Mouse (Mus musculus) MEL (cell line): ENCODE measurements around the gene 1700003F12Rik. TPM values are rescaled to one million over a fixed set of nuclear protein-coding genes. Genes with fewer than 3 reads are reported as not detected.
A peak's percentile ranks its signal among the peaks of the same experiment; 100 is the strongest.

Experiments used
- DNase-seq: peaks from one replicate; pipeline ENCODE4 v3.0.0; 2011; ENCODE audit warnings: low read depth, low spot score
- H3K27ac ChIP-seq: 2 replicates; pipeline ENCODE4 v1.5.1; 2012; ENCODE audit warnings: low read depth, mild to moderate bottlenecking, control low read depth, low read length, moderate library complexity; ENCODE audit not compliant: control insufficient read depth
- H3K27me3 ChIP-seq, 2 experiments: fragments of 150-350 bp in 1 of 2; sonication (generic) in 1 of 2; 2 replicates each; pipeline ENCODE4 v1.6.1; 2012; ENCODE audit warnings: low read length in 2 of 2, mild to moderate bottlenecking in 2 of 2, improper control_type of control experiment in 1 of 2, moderate library complexity in 1 of 2; ENCODE audit not compliant: insufficient read depth in 2 of 2, control insufficient read depth in 1 of 2
- H3K36me3 ChIP-seq, 2 experiments: 2 replicates each; pipeline ENCODE4 v1.6.1; 2012 to 2014; ENCODE audit warnings: low read length in 2 of 2, improper control_type of control experiment in 1 of 2, inconsistent platforms in 1 of 2, mild to moderate bottlenecking in 1 of 2; ENCODE audit not compliant: insufficient read depth in 2 of 2, control insufficient read depth in 1 of 2
- H3K4me1 ChIP-seq, 2 experiments: fragments of 150-350 bp in 1 of 2; sonication (generic) in 1 of 2; 2 replicates each; pipeline ENCODE4 v1.6.1; 2012; ENCODE audit warnings: low read length in 2 of 2, improper control_type of control experiment in 1 of 2, mild to moderate bottlenecking in 1 of 2; ENCODE audit not compliant: insufficient read depth in 2 of 2, control insufficient read depth in 1 of 2
- H3K4me3 ChIP-seq, 2 experiments: fragments of 150-350 bp in 1 of 2; sonication (generic) in 1 of 2; 2 replicates each; pipeline ENCODE4 v1.5.1; 2012; ENCODE audit warnings: low read depth in 2 of 2, low read length in 2 of 2, mild to moderate bottlenecking in 2 of 2, moderate library complexity in 2 of 2, control low read depth in 1 of 2, improper control_type of control experiment in 1 of 2; ENCODE audit not compliant: control insufficient read depth in 1 of 2, insufficient read depth in 1 of 2
- H3K79me2 ChIP-seq: 2 replicates; pipeline ENCODE4 v1.6.1; 2012; ENCODE audit warnings: mild to moderate bottlenecking, low read length, moderate library complexity; ENCODE audit not compliant: control insufficient read depth, poor library complexity, insufficient read depth
- H3K9ac ChIP-seq: 2 replicates; pipeline ENCODE4 v1.6.1; 2012; ENCODE audit warnings: low read depth, mild to moderate bottlenecking, control low read depth, low read length, moderate library complexity; ENCODE audit not compliant: control insufficient read depth, poor library complexity, severe bottlenecking
- H3K9me3 ChIP-seq: fragments of 150-350 bp; sonication (generic); replicated peaks from 2 replicates; pipeline ENCODE4 v1.6.1; 2012; ENCODE audit warnings: mild to moderate bottlenecking, low read length, improper control_type of control experiment, moderate library complexity; ENCODE audit not compliant: insufficient read depth
- CHD1 ChIP-seq: IDR thresholded peaks from 2 replicates; pipeline ENCODE4 v1.6.1; 2012; ENCODE audit warnings: low read depth, mild to moderate bottlenecking, inconsistent platforms, low read length, improper control_type of control experiment
- CTCF ChIP-seq, 3 experiments: IDR thresholded peaks in 2 of 3; conservative IDR thresholded peaks in 1 of 3; 2 replicates each; pipeline ENCODE4 v1.5.1; 2011 to 2012; ENCODE audit warnings: low read length in 3 of 3, low read depth in 2 of 3, mild to moderate bottlenecking in 2 of 3, improper control_type of control experiment in 1 of 3, inconsistent platforms in 1 of 3, mixed read lengths in 1 of 3, moderate library complexity in 1 of 3; ENCODE audit not compliant: control insufficient read depth in 1 of 3, insufficient read depth in 1 of 3, poor library complexity in 1 of 3, severe bottlenecking in 1 of 3
- EP300 ChIP-seq, 2 experiments: IDR thresholded peaks; 2 replicates each; pipeline ENCODE4 v1.6.1; 2011; ENCODE audit warnings: improper control_type of control experiment in 2 of 2, low read length in 2 of 2, low read depth in 1 of 2, mild to moderate bottlenecking in 1 of 2
- GATA1 ChIP-seq: IDR thresholded peaks from 2 replicates; pipeline ENCODE4 v1.6.1; 2011; ENCODE audit warnings: low read depth, low read length, improper control_type of control experiment
- MAFK ChIP-seq: IDR thresholded peaks from 2 replicates; pipeline ENCODE4 v1.6.1; 2011; ENCODE audit warnings: low read depth, mild to moderate bottlenecking, low read length, improper control_type of control experiment, borderline replicate concordance
- MEF2A ChIP-seq: IDR thresholded peaks from 2 replicates; pipeline ENCODE4 v1.6.1; 2014; ENCODE audit warnings: low read depth, mild to moderate bottlenecking, inconsistent platforms, low read length, improper control_type of control experiment; ENCODE audit not compliant: poor library complexity, insufficient replicate concordance, severe bottlenecking; ENCODE audit errors: extremely low read depth
- MYB ChIP-seq: IDR thresholded peaks from 2 replicates; pipeline ENCODE4 v1.6.1; 2011; ENCODE audit warnings: mild to moderate bottlenecking, low read depth, low read length, improper control_type of control experiment
- MYC ChIP-seq: IDR thresholded peaks from 2 replicates; pipeline ENCODE4 v1.6.1; 2011; ENCODE audit warnings: low read depth, mild to moderate bottlenecking, low read length, improper control_type of control experiment, moderate library complexity
- RAD21 ChIP-seq: IDR thresholded peaks from 2 replicates; pipeline ENCODE4 v1.6.1; 2011; ENCODE audit warnings: mild to moderate bottlenecking, low read depth, low read length, improper control_type of control experiment
- SMC3 ChIP-seq: IDR thresholded peaks from 2 replicates; pipeline ENCODE4 v1.6.1; 2011; ENCODE audit warnings: low read depth, low read length, improper control_type of control experiment
- TAL1 ChIP-seq: IDR thresholded peaks from 2 replicates; pipeline ENCODE4 v1.6.1; 2012; ENCODE audit warnings: mild to moderate bottlenecking, inconsistent platforms, low read length, moderate library complexity, mixed read lengths
- UBTF ChIP-seq: IDR thresholded peaks from 2 replicates; pipeline ENCODE4 v1.6.1; 2012; ENCODE audit warnings: low read depth, mild to moderate bottlenecking, inconsistent platforms, low read length, improper control_type of control experiment, moderate library complexity, borderline replicate concordance; ENCODE audit not compliant: insufficient read depth
- USF1 ChIP-seq: IDR thresholded peaks from 2 replicates; pipeline ENCODE4 v1.6.1; 2014; ENCODE audit warnings: low read depth, mild to moderate bottlenecking, inconsistent platforms, low read length, improper control_type of control experiment, moderate library complexity
- ZMIZ1 ChIP-seq: IDR thresholded peaks from 2 replicates; pipeline ENCODE4 v1.6.1; 2012; ENCODE audit warnings: low read depth, mild to moderate bottlenecking, inconsistent platforms, low read length, improper control_type of control experiment, moderate library complexity
- ZNF384 ChIP-seq: IDR thresholded peaks from 2 replicates; pipeline ENCODE4 v1.6.1; 2012; ENCODE audit warnings: low read depth, mild to moderate bottlenecking, inconsistent platforms, low read length, improper control_type of control experiment
- polyA plus RNA-seq, 2 experiments: library from polyadenylated mRNA; stranded (reverse) in 1 of 2; unstranded in 1 of 2; fragments of >175 nt in 1 of 2; fragments of >200 nt in 1 of 2; gene quantifications; 2 replicates each; pipeline versions ENCODE4 v1.2.1 to v1.2.4; 2012; ENCODE audit warnings: low replicate concordance in 2 of 2, low read depth in 1 of 2; ENCODE audit not compliant: insufficient read length in 2 of 2, insufficient read depth in 1 of 2, missing spikeins in 1 of 2
- total RNA-seq: library from RNA; depleted of rRNA; stranded (reverse); fragments of 300-350 nt; gene quantifications from 2 replicates; pipeline ENCODE4 v1.2.3, GENCODE M21; 2012

Gene 1700003F12Rik
- total and polyA plus RNA-seq, 3 experiments, result 0.42 to 0.72 TPM; not detected in 1

GRCm38 (mm10) chr2:154589051-154589450, 42.2 kb downstream of the 1700003F12Rik start:
- no peaks in the 10 kb centered on the region for H3K9me3 ChIP-seq
- H3K4me1 ChIP-seq, result peaks cover 5 to 11% of the 10 kb centered on the region in 2 experiments; a peak in 3 of 4 replicates
- no peak overlapping the region for H3K9ac ChIP-seq
- no peaks in the 10 kb centered on the region for H3K27me3 ChIP-seq
- H3K79me2 ChIP-seq, result no peaks in the 10 kb centered on the region
- DNase-seq, result no peak
- no peak overlapping the region for H3K27ac ChIP-seq
- peaks cover 0 to 2% of the 10 kb centered on the region in 2 experiments; a peak in 1 of 4 replicates for H3K36me3 ChIP-seq
- H3K4me3 ChIP-seq, result no peak overlapping the region
- no peak for TF ChIP-seq MYB

- TF ChIP-seq GATA1 (no peak), UBTF (no peak), CHD1 (no peak), MEF2A (no peak), CTCF (IDR thresholded peaks at IDR 0.05 in 2 of 3, conservative IDR thresholded peaks at IDR 0.05 in 1 of 3; ENCODE audit: control insufficient read depth in 1 of 3, insufficient read depth in 1 of 3, low read depth in 2 of 3, low read length in 3 of 3, poor library complexity in 1 of 3, severe bottlenecking in 1 of 3) (no peak), ZNF384 (no peak), MYC (no peak), MAFK (no peak), USF1 (no peak), EP300 (IDR thresholded peaks at IDR 0.05; ENCODE audit: low read depth in 1 of 2, low read length in 2 of 2) (no peak), TAL1 (no peak)
- Histone ChIP-seq H3K79me2 (no peaks in the 10 kb centered on the region), H3K27ac (no peak overlapping the region), H3K4me1 (0 out of 4 replicates have a peak, but pooled peaks cover 0 to 7% of the 10 kb centered on the region in 2 experiments), H3K9me3 (no peaks in the 10 kb centered on the region), H3K9ac (no peak overlapping the region), H3K27me3 (no peaks in the 10 kb centered on the region), H3K36me3 (no peaks in the 10 kb centered on the region), H3K4me3 (no peak overlapping the region)
- no peak for DNase-seq
Measured at GRCm38 (mm10) chr2:154591239-154591638, 44.4 kb downstream of the 1700003F12Rik start.

GRCm38 (mm10) chr2:154593025-154593424, 46.1 kb downstream of the 1700003F12Rik start:
- Histone ChIP-seq H3K9me3 (no peaks in the 10 kb centered on the region), H3K4me3 (no peak overlapping the region), H3K4me1 (0 out of 4 replicates have a peak, but pooled peaks cover 0 to 7% of the 10 kb centered on the region in 2 experiments), H3K27me3 (no peaks in the 10 kb centered on the region), H3K79me2 (no peaks in the 10 kb centered on the region), H3K9ac (no peak overlapping the region), H3K27ac (no peak overlapping the region), H3K36me3 (no peaks in the 10 kb centered on the region)
- DNase-seq, result peak; percentile 53
- TF ChIP-seq ZMIZ1, result no peak
- TF ChIP-seq CTCF (IDR thresholded peaks at IDR 0.05 in 2 of 3, conservative IDR thresholded peaks at IDR 0.05 in 1 of 3; ENCODE audit: control insufficient read depth in 1 of 3, insufficient read depth in 1 of 3, low read depth in 2 of 3, low read length in 3 of 3, poor library complexity in 1 of 3, severe bottlenecking in 1 of 3), result peak; percentile 42 to 49 (median 46); a peak in 4 of 6 replicates
- peak; percentile 38; the same call in 1 of the 2 replicates for TF ChIP-seq SMC3
- TF ChIP-seq ZNF384, result no peak
- TF ChIP-seq RAD21, result peak; percentile 22
